Mouse (Mus musculus) kidney, adult 2 months (tissue): ENCODE measurements around the gene Cartpt.

Experiments used
- CTCF ChIP-seq: fragments of 200-500 bp; conservative IDR thresholded peaks from 2 replicates; pipeline ENCODE4 v1.5.1; 2011; ENCODE audit warnings: low read depth, mild to moderate bottlenecking, control low read depth, low read length, moderate library complexity, mixed read lengths; ENCODE audit not compliant: insufficient read depth, insufficient read length
- POLR2A ChIP-seq: fragments of 200-500 bp; IDR thresholded peaks from one replicate; pipeline ENCODE4 v1.6.1; 2011; ENCODE audit warnings: low read depth, low read length, control low read depth

GRCm38 (mm10) chr13:99872059-99872458, 28.8 kb downstream of the Cartpt start:
- TF ChIP-seq POLR2A: no peak
- no peak for TF ChIP-seq CTCF
